14 mouse cellular contexts compared by ENCODE assay signal in the genomic region with DNA sequence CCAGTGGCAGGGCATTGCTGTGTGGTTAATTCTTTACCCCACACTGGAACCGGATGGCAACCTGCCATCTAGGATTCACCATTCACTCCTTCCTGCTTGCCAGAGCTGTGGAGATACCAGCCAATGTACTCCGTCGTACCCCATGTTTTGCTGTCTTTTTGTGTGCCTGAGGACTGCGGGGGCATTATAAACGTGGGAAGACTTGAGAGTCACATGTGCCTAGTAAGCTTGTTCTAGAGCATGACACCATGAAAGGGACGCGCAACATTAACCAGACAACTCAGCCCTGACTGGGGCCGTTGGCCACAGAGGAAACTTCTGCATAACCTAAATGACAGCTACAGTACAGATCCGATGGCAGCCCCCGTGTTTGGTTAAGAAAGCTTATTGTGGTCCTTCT.
DNase-seq lines count a peak whose midpoint lies in the region; ATAC-seq and TF ChIP-seq lines count a peak whose summit lies in the region.
"Had no signal": no experiment of that assay in that cellular context is flagged by ENCODE, and none has a peak within 500 bp of the region (broad histone marks: within the 10 kb centered on the region; RNA-seq: fewer than 3 reads in every experiment).

No protein-coding gene starts in this region.

- H3K9me3 ChIP-seq in heart, embryonic 11.5 days (replicated peaks; ENCODE audit: control insufficient read depth, low read length): no peaks in the 10 kb centered on the region
- H3K9me3 ChIP-seq in lung, postnatal 0 days (ENCODE audit: low read length): no peaks in the 10 kb centered on the region
- H3K9me3 ChIP-seq in kidney, embryonic 14.5 days (ENCODE audit: control insufficient read depth, low read length): no peaks in the 10 kb centered on the region
- no peaks in the 10 kb centered on the region for H3K9me3 ChIP-seq in stomach, embryonic 16.5 days (replicated peaks; ENCODE audit: control insufficient read depth, low read length)
- no peaks in the 10 kb centered on the region for H3K9me3 ChIP-seq in forebrain, embryonic 16.5 days (ENCODE audit: control insufficient read depth, low read length)
- H3K9me3 ChIP-seq: embryonic facial prominence, embryonic 15.5 days; limb, embryonic 15.5 days had no signal

- no peak overlapping the region for H3K9ac ChIP-seq in heart, embryonic 11.5 days (ENCODE audit: low read depth, low read length)
- no peak overlapping the region for H3K9ac ChIP-seq in lung, postnatal 0 days (replicated peaks; ENCODE audit: low read depth)
- no peak overlapping the region for H3K9ac ChIP-seq in kidney, embryonic 14.5 days (ENCODE audit: low read depth, low read length)
- H3K9ac ChIP-seq in stomach, embryonic 16.5 days (ENCODE audit: low read length): no peak overlapping the region
- H3K9ac ChIP-seq in forebrain, embryonic 16.5 days (replicated peaks; ENCODE audit: low read depth, low read length): no peak overlapping the region
- H3K9ac ChIP-seq: embryonic facial prominence, embryonic 15.5 days; limb, embryonic 15.5 days had no signal

- H3K4me2 ChIP-seq in heart, embryonic 11.5 days: no peak overlapping the region
- no peak overlapping the region for H3K4me2 ChIP-seq in lung, postnatal 0 days (replicated peaks; ENCODE audit: low read depth, low read length)
- H3K4me2 ChIP-seq in kidney, embryonic 14.5 days (replicated peaks; ENCODE audit: low read depth, low read length): no peak overlapping the region
- no peak overlapping the region for H3K4me2 ChIP-seq in stomach, embryonic 16.5 days (ENCODE audit: low read depth, low read length)
- H3K4me2 ChIP-seq in forebrain, embryonic 16.5 days (ENCODE audit: low read length): no peak overlapping the region
- H3K4me2 ChIP-seq: embryonic facial prominence, embryonic 15.5 days; limb, embryonic 15.5 days had no signal

- 74% methylated on average over 10 of the region's 10 CpGs for WGBS in heart, embryonic 11.5 days (ENCODE audit: insufficient replicate concordance)
- 64% methylated on average over 10 of the region's 10 CpGs for WGBS in lung, postnatal 0 days
- 25% methylated on average over 10 of the region's 10 CpGs for WGBS in kidney, embryonic 14.5 days
- WGBS in stomach, embryonic 16.5 days: 68% methylated on average over 10 of the region's 10 CpGs
- WGBS in forebrain, embryonic 16.5 days: 76% methylated on average over 10 of the region's 10 CpGs

- peak overlapping the region; percentile 25; the same call in 1 of the 2 replicates for H3K27ac ChIP-seq in heart, embryonic 11.5 days (ENCODE audit: low read depth, low read length)
- peak overlapping the region; percentile 63 for H3K27ac ChIP-seq in lung, postnatal 0 days (ENCODE audit: low read length)
- H3K27ac ChIP-seq in kidney, embryonic 14.5 days (ENCODE audit: low read depth, low read length): peak overlapping the region; percentile 27
- peak overlapping the region; percentile 79 for H3K27ac ChIP-seq in stomach, embryonic 16.5 days (ENCODE audit: low read length)
- H3K27ac ChIP-seq in forebrain, embryonic 16.5 days (ENCODE audit: low read length): no peak overlapping the region
- H3K27ac ChIP-seq: limb, embryonic 15.5 days had no signal

- H3K4me3 ChIP-seq in heart, embryonic 11.5 days (ENCODE audit: low read depth, low read length): no peak overlapping the region
- H3K4me3 ChIP-seq in lung, postnatal 0 days (ENCODE audit: low read depth, low read length): no peak overlapping the region
- H3K4me3 ChIP-seq in kidney, embryonic 14.5 days (ENCODE audit: low read length): no peak overlapping the region
- no peak overlapping the region for H3K4me3 ChIP-seq in stomach, embryonic 16.5 days (replicated peaks; ENCODE audit: low read length)
- H3K4me3 ChIP-seq in forebrain, embryonic 16.5 days (replicated peaks; ENCODE audit: low read length): no peak overlapping the region
- H3K4me3 ChIP-seq: embryonic facial prominence, embryonic 15.5 days; limb, embryonic 15.5 days had no signal

- no peak for TF ChIP-seq EP300 in lung, postnatal 0 days (IDR thresholded peaks at IDR 0.05)

- TF ChIP-seq CTCF in lung, postnatal 0 days (IDR thresholded peaks at IDR 0.05): no peak

- no peaks in the 10 kb centered on the region for H3K36me3 ChIP-seq in heart, embryonic 11.5 days (ENCODE audit: control insufficient read depth, insufficient read depth, low read length)
- no peaks in the 10 kb centered on the region for H3K36me3 ChIP-seq in lung, postnatal 0 days (ENCODE audit: insufficient read depth, low read length)
- H3K36me3 ChIP-seq in kidney, embryonic 14.5 days (ENCODE audit: control insufficient read depth, insufficient read depth, low read length): no peaks in the 10 kb centered on the region
- no peaks in the 10 kb centered on the region for H3K36me3 ChIP-seq in stomach, embryonic 16.5 days (ENCODE audit: control insufficient read depth, insufficient read depth, low read length)
- no peaks in the 10 kb centered on the region for H3K36me3 ChIP-seq in forebrain, embryonic 16.5 days (ENCODE audit: control insufficient read depth, insufficient read depth)
- H3K36me3 ChIP-seq: embryonic facial prominence, embryonic 15.5 days; limb, embryonic 15.5 days had no signal

- intact Hi-C loops in heart, postnatal 36 days (cut with DNase I): no loop called here

- no peak for DNase-seq in heart, postnatal 36 days
- no peak for DNase-seq in lung, postnatal 0 days (ENCODE audit: low spot score)
- DNase-seq in lung, postnatal 25 days (ENCODE audit: low spot score): no peak
- no peak for DNase-seq in ovary, postnatal 14 days (ENCODE audit: low spot score)
- DNase-seq: cerebellum, adult 9-11 months; layer of hippocampus, postnatal 36 days; midbrain, embryonic 14.5 days had no signal

- H3K27me3 ChIP-seq in heart, embryonic 11.5 days (ENCODE audit: control insufficient read depth, insufficient read depth, low read length): no peaks in the 10 kb centered on the region
- H3K27me3 ChIP-seq in lung, postnatal 0 days (replicated peaks; ENCODE audit: insufficient read depth, low read length): no peaks in the 10 kb centered on the region
- H3K27me3 ChIP-seq in kidney, embryonic 14.5 days (ENCODE audit: control insufficient read depth, insufficient read depth, low read length): no peaks in the 10 kb centered on the region
- H3K27me3 ChIP-seq in stomach, embryonic 16.5 days (ENCODE audit: control insufficient read depth, insufficient read depth, low read length): no peaks in the 10 kb centered on the region
- no peaks in the 10 kb centered on the region for H3K27me3 ChIP-seq in forebrain, embryonic 16.5 days (replicated peaks; ENCODE audit: control insufficient read depth, insufficient read depth, low read length)
- H3K27me3 ChIP-seq: embryonic facial prominence, embryonic 15.5 days; limb, embryonic 15.5 days had no signal

- no peak for ATAC-seq in heart, embryonic 11.5 days (replicated peaks; ENCODE audit: insufficient number of reproducible peaks, low FRiP score, low TSS enrichment)
- 0 out of 2 replicates have a peak, but pooled peaks have one; percentile 7 for ATAC-seq in lung, postnatal 0 days
- peak; percentile 85 for ATAC-seq in kidney, embryonic 14.5 days (ENCODE audit: low FRiP score, low TSS enrichment)
- no peak for ATAC-seq in stomach, embryonic 16.5 days (ENCODE audit: insufficient read depth, low FRiP score)
- no peak for ATAC-seq in forebrain, embryonic 16.5 days
- ATAC-seq: inflammation-experienced regulatory T-cells, adult 6 months had no signal

- peaks cover 21% of the 10 kb centered on the region for H3K4me1 ChIP-seq in heart, embryonic 11.5 days (ENCODE audit: control insufficient read depth, insufficient read depth, low read length)
- peaks cover 6% of the 10 kb centered on the region; the same call in 1 of the 2 replicates for H3K4me1 ChIP-seq in lung, postnatal 0 days (ENCODE audit: insufficient read depth, low read depth, low read length)
- peaks cover 54% of the 10 kb centered on the region for H3K4me1 ChIP-seq in kidney, embryonic 14.5 days (ENCODE audit: control insufficient read depth, insufficient read depth, low read length)
- peaks cover 24% of the 10 kb centered on the region for H3K4me1 ChIP-seq in stomach, embryonic 16.5 days (ENCODE audit: control insufficient read depth, insufficient read depth, low read length)
- H3K4me1 ChIP-seq in forebrain, embryonic 16.5 days (replicated peaks; ENCODE audit: control insufficient read depth, insufficient read depth, low read length): peaks cover 6% of the 10 kb centered on the region; the same call in 1 of the 2 replicates

Comparison
In these comparisons a context has a peak if more than half of its experiments do, and no peak if none do; other contexts are left out.
1. ATAC-seq: peak in lung, postnatal 0 days (single experiment) and kidney, embryonic 14.5 days (single experiment); none in heart, embryonic 11.5 days (single experiment), stomach, embryonic 16.5 days (single experiment) and forebrain, embryonic 16.5 days (single experiment).